8 mouse cellular contexts compared by ENCODE assay signal in genomic region chr11:113619420-113620080, GRCm38 (mm10). TPM values are rescaled to one million over a fixed set of nuclear protein-coding genes. Genes with fewer than 3 reads are reported as not detected.
DNase-seq lines count a peak whose midpoint lies in the region; ATAC-seq lines count a peak whose summit lies in the region.

No protein-coding gene starts in this region.

- peak overlapping the region; percentile 97 for H3K4me2 ChIP-seq in neural tube, embryonic 11.5 days (ENCODE audit: low read depth)
- H3K4me2 ChIP-seq in limb, embryonic 12.5 days = peak overlapping the region; percentile 92

- peaks cover 24% of the 10 kb centered on the region for H3K27me3 ChIP-seq in neural tube, embryonic 11.5 days (ENCODE audit: control insufficient read depth, insufficient read depth, low read length)
- H3K27me3 ChIP-seq in limb, embryonic 12.5 days = peaks cover 57% of the 10 kb centered on the region
- no peaks in the 10 kb centered on the region for H3K27me3 ChIP-seq in splenic B cell, adult 2 months (ENCODE audit: control insufficient read depth, insufficient read depth, low read length, poor library complexity, severe bottlenecking)

- H3K4me3 ChIP-seq in neural tube, embryonic 11.5 days (ENCODE audit: low read depth, low read length) = peak overlapping the region; percentile 46
- H3K4me3 ChIP-seq in limb, embryonic 12.5 days (replicated peaks) = peak overlapping the region; percentile 51

- 3% methylated on average over 31 of the region's 31 CpGs for WGBS in neural tube, embryonic 11.5 days
- 2% methylated on average over 31 of the region's 31 CpGs for WGBS in limb, embryonic 12.5 days

- no peak for DNase-seq in frontal cortex, postnatal 36 days (ENCODE audit: low spot score in 2 of 2)
- no peak for DNase-seq in neural tube, embryonic 11.5 days (ENCODE audit: low spot score)
- DNase-seq in neural tube, embryonic 10.5 days (ENCODE audit: extremely low spot score, low spot score) = no peak
- DNase-seq in splenic B cell, adult 2 months (ENCODE audit: low read depth, low spot score) = peak; percentile 8
- no peak for DNase-seq in spleen, adult 12 weeks (ENCODE audit: low spot score)

- H3K9me3 ChIP-seq in neural tube, embryonic 11.5 days (ENCODE audit: control insufficient read depth, low read length) = no peaks in the 10 kb centered on the region
- no peaks in the 10 kb centered on the region for H3K9me3 ChIP-seq in limb, embryonic 12.5 days

- 0 out of 2 replicates have a peak overlapping the region, but pooled peaks have one; percentile 34 for H3K27ac ChIP-seq in neural tube, embryonic 11.5 days (ENCODE audit: low read depth, low read length)
- no peak overlapping the region for H3K27ac ChIP-seq in limb, embryonic 12.5 days

- no peaks in the 10 kb centered on the region for H3K36me3 ChIP-seq in neural tube, embryonic 11.5 days (ENCODE audit: control insufficient read depth, insufficient read depth, low read length)
- H3K36me3 ChIP-seq in limb, embryonic 12.5 days = 0 out of 2 replicates have a peak, but pooled peaks cover 3% of the 10 kb centered on the region
- no peaks in the 10 kb centered on the region for H3K36me3 ChIP-seq in splenic B cell, adult 2 months (ENCODE audit: control insufficient read depth, insufficient read depth, low read length, poor library complexity, severe bottlenecking)

- peaks cover 21% of the 10 kb centered on the region for H3K4me1 ChIP-seq in neural tube, embryonic 11.5 days (ENCODE audit: control insufficient read depth, insufficient read depth, low read length)
- peaks cover 24% of the 10 kb centered on the region for H3K4me1 ChIP-seq in limb, embryonic 12.5 days (replicated peaks)

- ATAC-seq in frontal cortex, adult (ENCODE audit: low TSS enrichment) = peak; percentile 62
- no peak; the same call in 1 of the 2 replicates for ATAC-seq in neural tube, embryonic 11.5 days (ENCODE audit: insufficient read depth, low FRiP score, low TSS enrichment)
- ATAC-seq in limb, embryonic 12.5 days (ENCODE audit: insufficient number of reproducible peaks, insufficient read depth, low FRiP score, low TSS enrichment, low read depth) = 0 out of 2 replicates have a peak, but pooled peaks have one; percentile 6
- no peak for ATAC-seq in megakaryocyte-erythroid progenitor cell, adult 5-6 weeks (replicated peaks; ENCODE audit: low FRiP score, low TSS enrichment, poor library complexity, severe bottlenecking)

- H3K9ac ChIP-seq in neural tube, embryonic 11.5 days (ENCODE audit: low read length) = peak overlapping the region; percentile 61
- peak overlapping the region; percentile 57 for H3K9ac ChIP-seq in limb, embryonic 12.5 days (replicated peaks)

RNA-seq across cellular contexts. Expression of gene Sstr2, which starts 0.4 kb away (rescaled TPM):
- 20.5 and 23.8 TPM in 2 replicates for polyA plus RNA-seq in neural tube, embryonic 11.5 days (2014; fragmentation: Nextera tagmentation; extraction: Ambion mirVana)
- polyA plus RNA-seq in limb, embryonic 12.5 days (2016; fragmentation: Nextera tagmentation; extraction: Ambion mirVana) = 0.76 and 0.78 TPM in 2 replicates
- total RNA-seq in megakaryocyte-erythroid progenitor cell, adult 5-6 weeks (2014; fragmentation: Nextera tagmentation) = not detected in 2 replicates
- total RNA-seq in megakaryocyte-erythroid progenitor cell, adult 5-6 weeks (2017) = 0.15 TPM in 1 of 2 replicates, not detected in the other

RNA-seq across cellular contexts. Expression of gene Cog1, which starts 29.4 kb away (rescaled TPM):
- polyA plus RNA-seq in neural tube, embryonic 11.5 days (2014; fragmentation: Nextera tagmentation; extraction: Ambion mirVana) = 44.3 and 47.7 TPM in 2 replicates
- 30.0 and 31.7 TPM in 2 replicates for polyA plus RNA-seq in limb, embryonic 12.5 days (2016; fragmentation: Nextera tagmentation; extraction: Ambion mirVana)
- total RNA-seq in megakaryocyte-erythroid progenitor cell, adult 5-6 weeks (2014; fragmentation: Nextera tagmentation) = 37.2 and 51.6 TPM in 2 replicates
- 23.9 and 26.2 TPM in 2 replicates for total RNA-seq in megakaryocyte-erythroid progenitor cell, adult 5-6 weeks (2017)

RNA-seq across cellular contexts. Expression of gene Slc39a11, which starts 30.3 kb away (rescaled TPM):
- 20.1 and 20.5 TPM in 2 replicates for polyA plus RNA-seq in neural tube, embryonic 11.5 days (2014; fragmentation: Nextera tagmentation; extraction: Ambion mirVana)
- polyA plus RNA-seq in limb, embryonic 12.5 days (2016; fragmentation: Nextera tagmentation; extraction: Ambion mirVana) = 17.3 and 17.9 TPM in 2 replicates
- 12.4 and 19.1 TPM in 2 replicates for total RNA-seq in megakaryocyte-erythroid progenitor cell, adult 5-6 weeks (2014; fragmentation: Nextera tagmentation)
- total RNA-seq in megakaryocyte-erythroid progenitor cell, adult 5-6 weeks (2017) = 14.9 and 17.7 TPM in 2 replicates

Comparison
In these comparisons a context has a peak if more than half of its experiments do, and no peak if none do; other contexts are left out.
1. ATAC-seq: peak in frontal cortex, adult (single experiment) and limb, embryonic 12.5 days (single experiment); none in neural tube, embryonic 11.5 days (single experiment) and megakaryocyte-erythroid progenitor cell, adult 5-6 weeks (single experiment).
2. RNA of gene Sstr2, which starts 0.4 kb away (polyA plus RNA-seq): 20.5 to 23.8 TPM in neural tube, embryonic 11.5 days; 0.76 to 0.78 TPM in limb, embryonic 12.5 days; every median in the first group is over 10 times any median in the second.